Mouse (Mus musculus): ENCODE data around the gene Gm4340. TPM values are rescaled to one million over a fixed set of nuclear protein-coding genes. Genes with fewer than 3 reads are reported as not detected.

Gene Gm4340
- not detected in 2 replicates for polyA plus RNA-seq (2012; rRNA removed; ENCODE audit: low replicate concordance)

DNA sequence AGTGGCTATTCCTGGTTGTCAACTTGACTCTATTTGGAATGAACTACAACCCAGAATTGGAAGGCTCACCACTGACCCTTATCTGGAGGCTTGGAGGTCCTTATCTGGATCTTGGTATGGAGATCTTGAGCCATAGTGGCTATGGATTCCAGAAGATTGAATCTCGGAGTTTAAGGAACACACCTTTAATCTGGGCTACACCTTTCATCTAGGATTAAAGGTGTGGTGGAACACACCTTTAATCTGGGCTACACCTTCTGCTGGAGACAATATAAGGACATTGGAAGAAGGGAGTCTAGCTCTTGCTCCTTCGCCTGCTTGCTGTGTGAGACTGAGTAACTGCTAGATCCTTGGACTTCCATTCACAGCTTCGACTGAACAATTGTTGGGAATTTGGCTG lies at the start of gene Gm4340:
Gene Gm4340, plus strand, starts transcription at position 301 of the 400 bp plus-strand sequence.

DNA sequence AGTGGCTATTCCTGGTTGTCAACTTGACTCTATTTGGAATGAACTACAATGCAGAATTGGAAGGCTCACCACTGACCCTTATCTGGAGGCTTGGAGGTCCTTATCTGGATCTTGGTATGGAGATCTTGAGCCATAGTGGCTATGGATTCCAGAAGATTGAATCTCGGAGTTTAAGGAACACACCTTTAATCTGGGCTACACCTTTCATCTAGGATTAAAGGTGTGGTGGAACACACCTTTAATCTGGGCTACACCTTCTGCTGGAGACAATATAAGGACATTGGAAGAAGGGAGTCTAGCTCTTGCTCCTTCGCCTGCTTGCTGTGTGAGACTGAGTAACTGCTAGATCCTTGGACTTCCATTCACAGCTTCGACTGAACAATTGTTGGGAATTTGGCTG lies 42.6 kb upstream of the Gm4340 start, which contains the start of gene Gm6763:
Gene Gm6763, plus strand, starts transcription at position 301 of the 400 bp plus-strand sequence.

DNA sequence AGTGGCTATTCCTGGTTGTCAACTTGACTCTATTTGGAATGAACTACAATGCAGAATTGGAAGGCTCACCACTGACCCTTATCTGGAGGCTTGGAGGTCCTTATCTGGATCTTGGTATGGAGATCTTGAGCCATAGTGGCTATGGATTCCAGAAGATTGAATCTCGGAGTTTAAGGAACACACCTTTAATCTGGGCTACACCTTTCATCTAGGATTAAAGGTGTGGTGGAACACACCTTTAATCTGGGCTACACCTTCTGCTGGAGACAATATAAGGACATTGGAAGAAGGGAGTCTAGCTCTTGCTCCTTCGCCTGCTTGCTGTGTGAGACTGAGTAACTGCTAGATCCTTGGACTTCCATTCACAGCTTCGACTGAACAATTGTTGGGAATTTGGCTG lies 34.1 kb upstream of the Gm4340 start, which contains the start of gene Gm8764:
Gene Gm8764, plus strand, starts transcription at position 301 of the 400 bp plus-strand sequence.

DNA sequence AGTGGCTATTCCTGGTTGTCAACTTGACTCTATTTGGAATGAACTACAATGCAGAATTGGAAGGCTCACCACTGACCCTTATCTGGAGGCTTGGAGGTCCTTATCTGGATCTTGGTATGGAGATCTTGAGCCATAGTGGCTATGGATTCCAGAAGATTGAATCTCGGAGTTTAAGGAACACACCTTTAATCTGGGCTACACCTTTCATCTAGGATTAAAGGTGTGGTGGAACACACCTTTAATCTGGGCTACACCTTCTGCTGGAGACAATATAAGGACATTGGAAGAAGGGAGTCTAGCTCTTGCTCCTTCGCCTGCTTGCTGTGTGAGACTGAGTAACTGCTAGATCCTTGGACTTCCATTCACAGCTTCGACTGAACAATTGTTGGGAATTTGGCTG lies 25.6 kb upstream of the Gm4340 start, which contains the start of gene Gm21304:
Gene Gm21304, plus strand, starts transcription at position 301 of the 400 bp plus-strand sequence.

DNA sequence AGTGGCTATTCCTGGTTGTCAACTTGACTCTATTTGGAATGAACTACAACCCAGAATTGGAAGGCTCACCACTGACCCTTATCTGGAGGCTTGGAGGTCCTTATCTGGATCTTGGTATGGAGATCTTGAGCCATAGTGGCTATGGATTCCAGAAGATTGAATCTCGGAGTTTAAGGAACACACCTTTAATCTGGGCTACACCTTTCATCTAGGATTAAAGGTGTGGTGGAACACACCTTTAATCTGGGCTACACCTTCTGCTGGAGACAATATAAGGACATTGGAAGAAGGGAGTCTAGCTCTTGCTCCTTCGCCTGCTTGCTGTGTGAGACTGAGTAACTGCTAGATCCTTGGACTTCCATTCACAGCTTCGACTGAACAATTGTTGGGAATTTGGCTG lies 17.1 kb upstream of the Gm4340 start, which contains the start of gene Gm21312:
Gene Gm21312, plus strand, starts transcription at position 301 of the 400 bp plus-strand sequence.

DNA sequence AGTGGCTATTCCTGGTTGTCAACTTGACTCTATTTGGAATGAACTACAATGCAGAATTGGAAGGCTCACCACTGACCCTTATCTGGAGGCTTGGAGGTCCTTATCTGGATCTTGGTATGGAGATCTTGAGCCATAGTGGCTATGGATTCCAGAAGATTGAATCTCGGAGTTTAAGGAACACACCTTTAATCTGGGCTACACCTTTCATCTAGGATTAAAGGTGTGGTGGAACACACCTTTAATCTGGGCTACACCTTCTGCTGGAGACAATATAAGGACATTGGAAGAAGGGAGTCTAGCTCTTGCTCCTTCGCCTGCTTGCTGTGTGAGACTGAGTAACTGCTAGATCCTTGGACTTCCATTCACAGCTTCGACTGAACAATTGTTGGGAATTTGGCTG lies 8.6 kb upstream of the Gm4340 start, which contains the start of gene Gm20765:
Gene Gm20765, plus strand, starts transcription at position 301 of the 400 bp plus-strand sequence.

Other genes starting within 250 kb of the Gm4340 start
- gene Gm21293, start 51.1 kb upstream of the Gm4340 start, polyA plus RNA-seq (2012; rRNA removed; ENCODE audit: low replicate concordance), result not detected in 2 replicates
- not detected in 2 replicates for gene Gm6763, start 42.5 kb upstream of the Gm4340 start, polyA plus RNA-seq (2012; rRNA removed; ENCODE audit: low replicate concordance)
- not detected in 2 replicates for gene Gm8764, start 34.0 kb upstream of the Gm4340 start, polyA plus RNA-seq (2012; rRNA removed; ENCODE audit: low replicate concordance)
- not detected in 2 replicates for gene Gm21304, start 25.5 kb upstream of the Gm4340 start, polyA plus RNA-seq (2012; rRNA removed; ENCODE audit: low replicate concordance)
- gene Gm21312, start 17.0 kb upstream of the Gm4340 start, polyA plus RNA-seq (2012; rRNA removed; ENCODE audit: low replicate concordance), result not detected in 2 replicates
- not detected in 2 replicates for gene Gm20765, start 8.5 kb upstream of the Gm4340 start, polyA plus RNA-seq (2012; rRNA removed; ENCODE audit: low replicate concordance)